Mouse (Mus musculus): ENCODE results near the gene 2810004N23Rik. TPM values are rescaled to one million over a fixed set of nuclear protein-coding genes. Genes with fewer than 3 reads are reported as not detected.

Gene 2810004N23Rik
- total and polyA plus RNA-seq, 2 experiments: 11.5 to 17.7 TPM

- no peak for DNase-seq (ENCODE audit: extremely low read depth, low read depth, low spot score)
- no peak for TF ChIP-seq CTCF (IDR thresholded peaks at IDR 0.05; ENCODE audit: low read depth, low read length)
- no peak for TF ChIP-seq POLR2A (IDR thresholded peaks at IDR 0.05; ENCODE audit: extremely low read depth, insufficient read depth, low read length)
- Histone ChIP-seq H3K4me3 (ENCODE audit: insufficient read depth, low read depth, low read length) (no peak overlapping the region), H3K9ac (ENCODE audit: low read depth, low read length) (no peak overlapping the region), H3K36me3 (ENCODE audit: control insufficient read depth, insufficient read depth, low read length) (peaks cover 16% of the 10 kb centered on the region), H3K27ac (replicated peaks; ENCODE audit: insufficient read depth, low read depth, low read length) (no peak overlapping the region), H3K4me1 (ENCODE audit: control insufficient read depth, insufficient read depth, low read length) (no peaks in the 10 kb centered on the region), H3K79me2 (ENCODE audit: control insufficient read depth, insufficient read depth, low read length) (no peaks in the 10 kb centered on the region), H3K27me3 (ENCODE audit: control insufficient read depth, insufficient read depth, low read length) (no peaks in the 10 kb centered on the region)
These were observed 27.1 kb downstream of the 2810004N23Rik start for GRCm38 (mm10) chr8:124835848-124836247.

DNA sequence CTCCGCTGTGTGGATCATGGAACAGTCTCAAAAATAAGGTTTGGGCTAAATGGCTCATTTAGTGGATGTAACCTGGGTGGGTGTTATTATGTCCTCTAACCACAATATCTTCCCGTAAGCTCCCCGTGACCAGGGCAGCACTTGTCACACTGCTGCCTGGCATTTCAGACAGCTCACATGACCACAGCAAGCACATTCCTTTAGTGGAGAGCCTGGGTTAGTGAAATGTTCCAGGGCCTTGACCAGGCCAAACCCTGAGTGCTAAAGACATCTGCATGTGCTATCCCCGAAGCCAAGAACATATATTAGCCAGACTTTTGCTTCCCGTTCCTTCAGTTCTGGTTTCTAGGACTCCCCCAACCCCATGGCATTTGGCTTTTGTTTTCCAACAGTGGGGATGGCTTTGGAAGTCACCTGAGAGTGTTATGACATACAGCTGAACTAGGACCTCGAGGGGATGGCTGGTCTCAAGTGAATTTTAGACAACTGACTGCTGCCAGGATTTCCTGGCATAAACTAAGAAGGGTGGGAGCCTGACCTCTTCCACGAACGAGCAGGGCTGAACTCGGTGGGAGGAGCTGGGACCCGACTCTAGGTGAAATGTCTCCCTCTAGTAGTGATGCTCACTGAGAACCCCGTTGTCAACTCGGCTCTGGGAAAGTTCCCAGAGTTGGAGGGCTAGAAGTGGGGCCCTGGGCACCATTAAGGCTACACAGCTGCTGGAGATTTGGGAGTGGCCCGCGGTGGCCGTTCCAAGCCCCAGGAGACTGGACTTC is 29.3 kb downstream of the 2810004N23Rik start:
- Histone ChIP-seq H3K4me1 (ENCODE audit: control insufficient read depth, insufficient read depth, low read length) (no peaks in the 10 kb centered on the region), H3K27ac (replicated peaks; ENCODE audit: insufficient read depth, low read depth, low read length) (no peak overlapping the region), H3K9ac (ENCODE audit: low read depth, low read length) (no peak overlapping the region), H3K79me2 (ENCODE audit: control insufficient read depth, insufficient read depth, low read length) (no peaks in the 10 kb centered on the region), H3K27me3 (ENCODE audit: control insufficient read depth, insufficient read depth, low read length) (no peaks in the 10 kb centered on the region), H3K4me3 (ENCODE audit: insufficient read depth, low read depth, low read length) (no peak overlapping the region), H3K36me3 (ENCODE audit: control insufficient read depth, insufficient read depth, low read length) (no peaks in the 10 kb centered on the region)
- no peak for TF ChIP-seq POLR2A (IDR thresholded peaks at IDR 0.05; ENCODE audit: extremely low read depth, insufficient read depth, low read length)
- no peak for TF ChIP-seq CTCF (IDR thresholded peaks at IDR 0.05; ENCODE audit: low read depth, low read length)
- 36% methylated on average over 15 of the region's 15 CpGs for WGBS
- no peak for DNase-seq (ENCODE audit: extremely low read depth, low read depth, low spot score)

GRCm38 (mm10) chr8:124831941-124832340 is 31.0 kb downstream of the 2810004N23Rik start:
- WGBS: 88% methylated on average over 6 of the region's 6 CpGs

GRCm38 (mm10) chr8:124831531-124831930 is 31.4 kb downstream of the 2810004N23Rik start:
- H3K27ac ChIP-seq (replicated peaks; ENCODE audit: insufficient read depth, low read depth, low read length): no peak overlapping the region
- 83% methylated on average over 6 of the region's 6 CpGs for WGBS
- DNase-seq (ENCODE audit: extremely low read depth, low read depth, low spot score): no peak

More at GRCm38 (mm10) chr8:124831941-124832340, 31.0 kb downstream of the 2810004N23Rik start:
- no peaks in the 10 kb centered on the region for H3K4me1 ChIP-seq (ENCODE audit: control insufficient read depth, insufficient read depth, low read length)
- no peaks in the 10 kb centered on the region for H3K36me3 ChIP-seq (ENCODE audit: control insufficient read depth, insufficient read depth, low read length)
- no peaks in the 10 kb centered on the region for H3K79me2 ChIP-seq (ENCODE audit: control insufficient read depth, insufficient read depth, low read length)
- no peak overlapping the region for H3K9ac ChIP-seq (ENCODE audit: low read depth, low read length)
- DNase-seq (ENCODE audit: extremely low read depth, low read depth, low spot score): no peak
- H3K4me3 ChIP-seq (ENCODE audit: insufficient read depth, low read depth, low read length): no peak overlapping the region
- TF ChIP-seq POLR2A (IDR thresholded peaks at IDR 0.05; ENCODE audit: extremely low read depth, insufficient read depth, low read length) (no peak), CTCF (IDR thresholded peaks at IDR 0.05; ENCODE audit: low read depth, low read length) (no peak)
- no peak overlapping the region for H3K27ac ChIP-seq (replicated peaks; ENCODE audit: insufficient read depth, low read depth, low read length)
- H3K27me3 ChIP-seq (ENCODE audit: control insufficient read depth, insufficient read depth, low read length): no peaks in the 10 kb centered on the region

DNA sequence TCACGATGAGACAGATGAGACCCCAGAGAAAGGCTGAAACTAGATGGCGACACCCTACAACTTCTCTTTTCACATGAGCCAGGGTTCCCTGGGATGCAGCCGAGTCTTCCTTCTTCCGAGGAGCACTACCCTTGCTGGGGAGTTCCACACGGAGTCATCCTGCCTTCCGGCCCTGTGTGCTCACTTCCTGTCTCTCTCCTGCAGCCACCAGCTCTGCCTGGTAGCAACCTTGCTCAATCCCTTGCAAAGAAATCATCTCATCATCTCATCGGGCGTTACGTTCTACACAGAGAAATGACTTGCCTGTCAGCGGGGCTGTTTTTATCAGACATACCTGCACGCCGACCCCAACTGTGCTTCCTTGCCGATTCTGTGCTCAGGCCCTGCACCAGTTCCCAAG is 32.9 kb downstream of the 2810004N23Rik start:
- no peak overlapping the region for H3K27ac ChIP-seq (replicated peaks; ENCODE audit: insufficient read depth, low read depth, low read length)
- 77% methylated on average over 13 of the region's 13 CpGs for WGBS
- DNase-seq (ENCODE audit: extremely low read depth, low read depth, low spot score): no peak
- no peaks in the 10 kb centered on the region for H3K36me3 ChIP-seq (ENCODE audit: control insufficient read depth, insufficient read depth, low read length)
- TF ChIP-seq POLR2A (IDR thresholded peaks at IDR 0.05; ENCODE audit: extremely low read depth, insufficient read depth, low read length) (no peak), CTCF (IDR thresholded peaks at IDR 0.05; ENCODE audit: low read depth, low read length) (no peak)
- H3K27me3 ChIP-seq (ENCODE audit: control insufficient read depth, insufficient read depth, low read length): no peaks in the 10 kb centered on the region
- no peaks in the 10 kb centered on the region for H3K79me2 ChIP-seq (ENCODE audit: control insufficient read depth, insufficient read depth, low read length)
- no peak overlapping the region for H3K9ac ChIP-seq (ENCODE audit: low read depth, low read length)
- no peak overlapping the region for H3K4me3 ChIP-seq (ENCODE audit: insufficient read depth, low read depth, low read length)
- no peaks in the 10 kb centered on the region for H3K4me1 ChIP-seq (ENCODE audit: control insufficient read depth, insufficient read depth, low read length)

More at GRCm38 (mm10) chr8:124831531-124831930, 31.4 kb downstream of the 2810004N23Rik start:
- Histone ChIP-seq H3K27me3 (ENCODE audit: control insufficient read depth, insufficient read depth, low read length) (no peaks in the 10 kb centered on the region), H3K36me3 (ENCODE audit: control insufficient read depth, insufficient read depth, low read length) (no peaks in the 10 kb centered on the region), H3K9ac (ENCODE audit: low read depth, low read length) (no peak overlapping the region), H3K4me3 (ENCODE audit: insufficient read depth, low read depth, low read length) (no peak overlapping the region), H3K4me1 (ENCODE audit: control insufficient read depth, insufficient read depth, low read length) (no peaks in the 10 kb centered on the region), H3K79me2 (ENCODE audit: control insufficient read depth, insufficient read depth, low read length) (no peaks in the 10 kb centered on the region)
- TF ChIP-seq CTCF (IDR thresholded peaks at IDR 0.05; ENCODE audit: low read depth, low read length): no peak
- TF ChIP-seq POLR2A (IDR thresholded peaks at IDR 0.05; ENCODE audit: extremely low read depth, insufficient read depth, low read length): no peak
